Mouse (Mus musculus): ENCODE data around the gene Gdf3.
"Not testable (repeated sequence)": the region's sequence is repeated elsewhere in the genome, so short reads cannot be mapped to it uniquely, and the experiment has no call there.

Gene Gdf3

DNA sequence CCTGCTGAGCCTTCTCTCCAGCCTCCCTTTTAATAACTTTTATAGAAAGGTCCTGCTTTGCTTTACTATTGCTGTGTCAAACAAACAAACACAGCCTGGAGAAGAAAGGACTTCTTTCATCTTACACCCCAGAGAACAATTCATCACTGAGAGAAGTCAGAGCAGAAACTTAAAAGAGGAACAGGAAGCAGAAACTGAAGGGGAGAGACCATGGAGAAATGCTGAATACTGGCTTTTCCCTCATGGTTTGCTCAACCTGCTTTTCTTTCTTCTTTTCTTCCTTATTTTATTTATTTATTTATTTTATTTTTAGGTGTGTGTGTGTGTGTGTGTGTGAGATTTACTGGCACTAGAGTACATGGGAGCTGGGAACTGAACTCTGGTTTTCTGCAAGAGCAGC lies 5.6 kb downstream of the Gdf3 start:
- no peak for DNase-seq

DNA sequence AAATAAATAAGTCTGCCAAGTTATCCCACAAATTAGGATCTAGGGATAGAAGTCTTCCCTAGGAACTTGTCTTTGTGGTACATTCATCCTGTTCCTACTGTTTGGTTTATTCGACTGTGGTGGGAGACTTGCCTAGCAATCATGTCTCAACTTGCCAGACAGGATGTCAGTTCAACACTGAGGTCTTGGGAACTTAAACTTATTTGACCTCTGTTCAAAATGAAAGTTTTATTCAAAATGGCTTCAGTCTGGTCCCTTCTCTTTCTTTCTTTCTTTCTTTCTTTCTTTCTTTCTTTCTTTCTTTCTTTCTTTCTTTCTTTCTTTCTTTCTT lies 6.9 kb downstream of the Gdf3 start:
- DNase-seq: no peak

DNA sequence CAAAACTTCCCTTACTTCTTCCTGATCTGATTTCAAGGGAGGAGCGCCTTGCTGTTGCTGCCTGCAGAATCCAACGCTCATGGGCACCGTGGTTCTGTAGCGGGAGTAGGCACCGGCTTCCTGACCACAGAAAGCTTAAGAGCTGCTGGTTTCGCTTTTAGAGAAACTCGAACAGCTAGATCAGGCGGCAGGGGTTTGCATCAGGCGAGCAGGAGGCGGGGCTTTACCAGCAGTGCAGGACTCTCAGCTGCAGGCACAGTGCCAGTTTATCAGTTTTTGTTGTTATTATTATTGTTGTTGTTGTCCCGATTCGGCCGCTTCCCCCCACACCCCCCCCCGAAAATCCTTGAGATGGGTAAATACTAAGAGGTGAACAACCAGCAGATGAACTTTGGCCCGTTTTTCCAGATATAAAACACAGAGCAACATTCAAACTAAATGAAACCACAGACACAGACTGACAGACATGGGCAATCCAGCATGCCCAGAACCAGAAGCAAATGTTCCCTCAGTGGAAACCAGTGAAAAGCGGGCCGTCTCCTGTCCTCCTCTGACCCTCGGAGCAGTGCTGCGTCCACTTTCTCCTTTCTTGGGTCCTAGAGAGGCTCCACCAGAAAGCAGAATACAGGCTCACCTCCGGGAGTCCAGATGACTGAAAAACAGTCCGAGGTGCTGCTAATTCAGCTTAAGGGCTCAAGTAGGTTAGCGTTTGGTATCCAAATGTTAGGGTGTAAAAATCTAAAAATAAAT lies 7.5 kb downstream of the Gdf3 start, which contains the start of gene Apobec1:
TSS of gene Apobec1 (minus strand) at position 203 of the 750 bp plus-strand sequence.
- peak; percentile 83 for DNase-seq

GRCm38 (mm10) chr6:122601615-122602014 lies 8.3 kb downstream of the Gdf3 start:
- DNase-seq: no peak

- DNase-seq: no peak
Observed at GRCm38 (mm10) chr6:122601031-122601430, 8.9 kb downstream of the Gdf3 start.

DNA sequence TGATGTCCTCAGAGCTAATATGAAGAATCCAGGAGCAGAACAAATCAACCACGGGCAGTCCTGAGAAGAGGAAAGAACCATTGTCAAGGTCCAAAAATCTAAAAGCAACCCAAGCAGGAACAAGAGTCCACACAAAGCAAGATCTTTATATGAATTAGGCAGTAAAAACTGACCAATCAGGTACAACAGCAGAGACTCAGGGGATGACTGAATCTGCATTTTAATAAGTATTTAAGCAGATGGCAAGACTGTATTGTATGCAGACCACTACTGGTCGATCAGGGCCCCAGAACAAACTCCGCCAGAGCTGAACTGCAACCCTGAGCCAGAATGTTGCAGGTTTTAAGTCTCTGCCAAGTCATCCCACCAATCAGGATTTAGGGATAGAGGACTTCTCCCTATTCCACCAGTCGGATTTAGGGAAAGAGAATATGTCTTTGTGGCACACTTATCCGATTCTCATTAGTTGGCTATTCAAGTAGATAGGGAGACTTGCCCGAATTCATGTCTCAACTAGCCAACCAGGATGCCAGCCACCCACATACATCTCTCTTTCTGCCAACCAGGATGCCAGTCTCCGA lies 9.7 kb downstream of the Gdf3 start:
- DNase-seq: no peak

DNA sequence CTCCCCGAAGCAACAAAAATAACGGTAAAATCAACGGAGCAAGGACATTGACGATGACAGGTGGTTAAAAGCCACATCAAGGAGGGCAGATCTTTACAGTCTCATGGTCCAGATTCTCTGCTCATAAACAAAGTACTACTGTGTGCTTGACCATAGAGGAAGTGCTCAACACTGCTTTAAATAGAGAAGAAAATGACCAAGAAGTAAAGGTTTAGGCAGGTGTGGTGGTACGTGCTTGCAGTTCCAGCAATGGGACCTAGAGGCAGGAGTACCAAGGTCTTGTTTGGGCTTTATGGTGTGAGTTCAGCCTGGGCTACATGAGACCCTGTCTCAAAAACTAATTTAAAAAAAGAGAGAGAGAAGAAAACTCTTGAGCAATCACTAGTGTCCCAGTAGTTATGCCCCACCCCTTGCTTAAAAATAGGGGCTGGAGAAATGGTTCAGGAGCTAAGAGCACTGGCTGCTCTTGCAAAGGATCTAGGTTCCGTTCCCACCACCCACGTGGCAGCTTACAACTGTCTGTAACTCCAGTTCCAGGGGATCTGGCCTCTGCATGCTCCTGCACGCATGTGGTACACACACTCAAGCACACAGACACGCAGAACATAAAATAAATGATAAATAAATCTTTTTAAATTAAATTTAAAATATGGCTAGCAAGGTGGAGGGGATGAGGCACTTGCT lies 10.7 kb downstream of the Gdf3 start:
- no peak for DNase-seq

DNA sequence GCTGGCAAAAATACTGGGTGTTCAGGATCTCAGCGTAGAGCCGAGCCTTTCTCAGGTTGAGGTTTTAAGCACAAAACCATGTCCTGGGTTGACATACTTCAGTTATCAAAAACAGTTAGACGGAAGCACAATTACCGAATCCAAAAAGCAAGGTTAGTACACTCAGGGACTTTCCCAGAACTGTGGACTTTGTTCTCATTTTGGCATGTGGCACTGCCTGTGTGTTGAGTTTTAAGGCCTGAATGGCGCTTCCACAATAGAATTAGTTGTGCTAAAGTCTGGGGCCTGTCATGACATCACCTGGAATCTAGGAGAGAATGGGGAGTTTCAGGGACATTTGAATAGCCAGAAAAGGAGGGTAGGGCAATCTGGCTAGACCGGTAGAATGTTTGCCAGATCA lies 11.5 kb downstream of the Gdf3 start:
- no peak for DNase-seq

DNA sequence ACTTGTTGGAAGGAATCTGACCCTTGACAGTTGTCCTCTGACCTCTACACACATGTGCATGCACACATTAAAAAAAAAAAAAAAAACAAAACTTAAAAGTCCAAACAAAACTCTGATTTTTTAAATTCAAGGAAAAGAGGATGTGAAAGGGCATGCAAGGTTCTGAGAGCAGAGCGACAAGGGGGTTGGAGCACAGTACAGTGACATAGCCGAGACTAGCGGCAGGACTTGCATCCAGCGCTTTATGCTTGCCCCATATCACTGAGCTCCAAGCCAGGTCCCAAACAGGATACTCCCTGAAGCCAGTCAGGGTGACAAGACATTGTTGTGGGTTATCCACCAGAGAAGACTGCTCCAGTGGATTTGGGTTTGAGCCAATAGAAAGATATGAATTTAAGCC lies 11.9 kb downstream of the Gdf3 start:
- DNase-seq: no peak

- no peak for DNase-seq
Observed at GRCm38 (mm10) chr6:122596608-122597007, 13.3 kb downstream of the Gdf3 start.

DNA sequence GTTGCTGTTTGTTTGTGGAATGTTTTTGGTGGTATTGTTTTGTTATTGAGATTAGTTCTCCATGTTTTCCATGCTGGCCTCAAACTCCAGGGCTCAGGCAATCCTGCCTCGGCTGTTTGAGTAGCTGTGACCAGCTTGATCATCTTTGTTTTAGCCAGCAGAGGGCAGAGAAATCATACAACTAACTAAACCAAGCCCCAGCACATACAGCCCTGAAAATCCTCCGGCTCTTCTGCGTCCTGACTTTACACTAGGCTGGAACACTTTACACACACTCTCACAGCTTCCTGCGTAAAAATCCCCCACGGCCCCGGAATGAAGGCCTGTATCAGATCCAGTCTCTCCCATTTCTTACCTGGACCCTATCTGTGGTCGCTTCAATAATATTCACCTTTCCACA lies 14.2 kb downstream of the Gdf3 start:
- DNase-seq: no peak

GRCm38 (mm10) chr6:122592905-122593304 lies 17.0 kb downstream of the Gdf3 start:
- no peak for DNase-seq

DNA sequence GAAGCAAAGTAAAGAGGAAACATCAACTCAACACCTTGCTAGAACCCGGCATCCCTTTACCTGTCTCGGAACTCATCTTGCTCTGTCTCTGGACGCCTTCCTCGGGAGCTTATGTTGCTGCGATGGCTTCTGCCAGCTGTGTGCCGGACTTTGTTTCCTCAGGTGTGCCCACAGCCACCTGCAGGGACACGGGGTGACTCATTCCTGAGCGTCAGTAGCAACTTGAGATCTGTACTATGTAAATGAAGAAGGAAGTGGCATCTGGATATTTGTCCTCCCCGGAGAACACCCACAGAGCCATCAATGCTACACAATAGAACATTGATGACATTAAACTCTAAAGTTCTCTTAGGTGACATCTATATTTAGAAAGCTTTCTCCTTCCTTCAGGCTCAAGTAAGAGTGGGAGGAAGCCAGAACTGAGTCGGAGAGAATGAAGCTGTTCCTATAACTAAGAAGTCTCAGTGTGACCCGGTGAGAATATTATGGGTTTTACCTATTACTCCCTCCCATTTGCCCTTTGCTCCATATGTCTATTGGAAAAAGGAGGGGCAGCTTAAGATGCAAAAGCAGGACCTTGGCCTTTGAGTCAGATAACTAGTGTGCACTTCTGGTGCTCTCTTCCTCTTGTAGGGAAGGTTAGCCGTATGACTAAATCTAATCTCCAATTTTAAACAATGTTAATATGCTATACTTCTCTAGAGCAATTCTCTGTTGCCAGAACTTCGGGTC lies 18.7 kb downstream of the Gdf3 start:
- no peak for DNase-seq

DNA sequence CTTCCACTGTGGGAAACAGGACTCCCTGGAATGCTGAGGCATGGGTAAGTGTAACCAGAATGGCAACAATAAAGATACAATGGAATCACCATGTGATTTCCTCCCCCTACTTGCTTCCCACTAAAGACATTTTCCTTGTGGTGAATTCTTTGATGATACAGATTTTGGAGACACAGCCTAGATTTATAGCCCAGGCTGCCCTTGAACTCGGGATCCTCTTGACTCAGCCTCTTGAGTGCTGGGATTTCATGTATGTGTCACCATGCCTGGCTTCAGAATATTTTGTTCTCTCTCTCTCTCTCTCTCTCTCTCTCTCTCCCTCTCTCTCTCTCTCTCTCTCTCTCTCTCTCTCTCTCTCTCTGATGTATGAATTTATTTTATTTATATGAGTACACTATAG lies 30.8 kb downstream of the Gdf3 start:
- no peak for DNase-seq

- DNase-seq: no peak
Observed at GRCm38 (mm10) chr6:122577030-122577429, 32.9 kb downstream of the Gdf3 start.

GRCm38 (mm10) chr6:122575037-122575436 lies 34.9 kb downstream of the Gdf3 start:
- not testable (repeated sequence) for DNase-seq

DNA sequence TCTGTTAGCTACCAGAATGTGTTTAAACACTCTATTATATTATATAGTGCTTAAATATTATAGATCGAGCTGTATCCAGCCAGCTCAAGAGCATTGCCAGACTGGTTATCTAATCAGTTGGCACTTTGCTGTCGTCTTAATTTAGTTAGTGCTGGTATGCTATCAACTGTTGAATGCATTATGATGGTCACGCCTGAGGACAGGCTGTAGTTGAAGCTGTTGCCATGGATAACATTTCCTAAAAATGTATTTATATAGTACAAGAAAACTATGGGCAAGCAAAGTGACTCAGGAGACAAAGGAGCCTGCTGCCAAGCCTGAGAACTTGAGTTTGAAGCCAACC lies 38.3 kb downstream of the Gdf3 start:
- no peak for DNase-seq

DNA sequence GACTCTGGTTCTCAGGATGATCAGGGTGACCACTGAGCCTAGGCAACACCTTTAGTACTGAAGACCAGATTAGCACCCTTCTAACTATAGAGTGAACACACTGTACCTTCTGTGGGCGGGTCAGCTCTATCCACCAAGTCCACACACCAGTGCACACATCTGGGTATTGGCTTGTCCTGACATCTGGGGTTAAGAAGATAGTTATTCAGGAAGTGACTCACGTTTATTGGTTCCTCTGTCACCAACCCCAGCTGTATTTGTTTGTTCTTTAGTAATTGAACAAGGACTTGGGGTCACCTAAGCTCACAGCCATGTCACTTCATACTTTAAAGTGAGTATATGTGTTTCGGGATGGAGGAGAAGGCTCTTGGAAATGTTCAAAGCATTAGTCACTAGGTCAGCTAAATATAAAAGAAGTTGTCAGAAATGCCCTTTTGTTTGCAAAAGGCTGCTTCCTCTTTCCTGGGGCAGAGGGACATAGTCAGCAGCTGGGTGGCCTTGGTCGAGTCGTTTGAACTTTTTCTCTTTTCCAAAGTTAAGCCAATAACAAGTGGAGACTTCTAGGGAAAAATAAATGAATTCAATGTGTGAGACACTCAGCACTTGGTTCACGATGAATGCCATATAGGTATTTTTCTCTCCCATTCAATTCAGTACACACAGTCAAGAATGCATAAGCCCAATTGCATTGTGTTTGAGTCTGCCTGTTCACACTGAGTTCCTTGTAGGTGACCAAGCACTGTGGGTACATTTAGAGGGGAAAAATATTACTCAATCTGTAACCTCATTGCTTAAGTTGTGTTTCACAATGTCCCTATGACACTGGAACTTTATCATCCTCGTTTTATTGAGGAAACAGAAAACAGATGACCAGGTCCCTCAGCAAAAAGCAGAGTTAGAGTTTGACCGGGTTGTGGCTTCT lies 38.9 kb downstream of the Gdf3 start:
- DNase-seq: no peak

GRCm38 (mm10) chr6:122569762-122570161 lies 40.1 kb downstream of the Gdf3 start:
- DNase-seq: no peak

DNA sequence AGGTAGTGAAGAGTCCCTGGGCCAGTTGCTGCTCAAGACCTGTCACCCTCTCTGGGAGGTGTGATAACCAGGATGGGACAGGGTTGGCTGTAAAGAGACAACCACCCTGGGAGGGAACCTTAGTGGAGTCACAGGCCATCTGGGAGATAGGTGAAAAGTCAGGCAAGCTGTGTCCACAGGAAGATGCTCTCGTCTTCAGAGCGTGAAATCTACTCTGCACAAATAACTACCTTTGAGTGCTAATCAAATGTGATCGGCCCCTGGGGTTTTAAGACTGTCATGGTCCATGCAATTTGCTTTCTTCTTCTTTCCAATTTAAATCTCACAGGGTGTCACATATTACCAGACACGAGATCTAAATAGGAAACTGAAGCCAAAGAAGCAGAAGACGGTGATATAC lies 40.8 kb downstream of the Gdf3 start:
- no peak for DNase-seq

DNA sequence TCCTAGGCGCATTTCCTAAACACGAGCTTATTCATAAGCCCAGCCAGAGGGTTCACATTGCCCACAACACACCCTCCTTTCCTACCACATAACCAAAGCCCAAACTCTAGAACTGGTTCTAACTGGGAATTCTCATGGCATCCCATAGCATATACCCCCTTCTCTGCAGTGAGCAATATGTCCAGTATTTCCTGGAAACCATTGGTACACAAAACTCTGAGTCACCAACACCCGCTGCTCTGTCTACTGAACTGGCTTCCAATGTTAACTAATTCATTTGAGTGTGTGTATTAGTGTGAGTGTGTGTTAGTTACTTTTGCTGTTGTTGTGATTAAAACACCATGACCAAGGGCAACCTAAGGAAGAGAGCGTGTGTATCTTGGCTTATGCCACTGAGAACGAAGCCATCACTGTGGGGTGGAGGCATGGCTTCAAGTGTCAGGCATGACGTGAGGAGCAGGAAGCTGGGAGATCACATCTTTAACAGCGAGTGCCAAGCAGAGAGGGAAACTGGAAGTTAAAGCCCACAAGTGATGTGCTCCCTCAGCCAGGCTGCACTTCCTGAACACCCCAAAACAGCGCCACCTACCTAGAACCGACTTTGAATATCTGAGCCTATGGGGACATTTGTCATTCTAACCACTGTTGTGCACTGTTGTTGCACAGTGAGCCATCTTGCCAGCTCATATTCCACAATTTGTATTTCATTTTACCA lies 44.7 kb downstream of the Gdf3 start:
- DNase-seq: no peak

DNA sequence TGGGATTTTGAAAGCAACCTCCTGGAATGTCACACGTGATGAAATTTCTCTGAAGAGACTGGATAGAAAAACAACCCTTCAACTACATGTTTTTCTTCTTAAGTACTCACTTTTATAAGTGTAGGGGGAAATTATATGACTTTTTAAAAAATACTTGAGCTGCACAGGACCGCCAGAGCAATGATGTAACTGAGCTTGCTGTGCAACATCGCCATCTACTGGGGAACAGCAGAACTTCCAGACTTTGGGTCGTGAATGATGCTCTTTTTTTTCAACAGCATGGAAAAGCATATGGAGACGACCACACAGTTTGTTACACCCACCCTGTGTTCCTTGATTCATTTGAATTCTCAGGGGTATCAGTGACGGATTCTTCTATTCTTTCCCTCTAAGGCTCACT lies 47.4 kb downstream of the Gdf3 start:
- peak; percentile 38 for DNase-seq

Data from thymus, postnatal 25 days (tissue).